Mouse (Mus musculus) layer of hippocampus, adult 11-12 months (tissue): ENCODE results near the gene Cdc26.

Experiments
- DNase-seq: peaks from one replicate; pipeline ENCODE4 v3.0.0; 2022; ENCODE audit warnings: low spot score

The Cdc26 gene

DNA sequence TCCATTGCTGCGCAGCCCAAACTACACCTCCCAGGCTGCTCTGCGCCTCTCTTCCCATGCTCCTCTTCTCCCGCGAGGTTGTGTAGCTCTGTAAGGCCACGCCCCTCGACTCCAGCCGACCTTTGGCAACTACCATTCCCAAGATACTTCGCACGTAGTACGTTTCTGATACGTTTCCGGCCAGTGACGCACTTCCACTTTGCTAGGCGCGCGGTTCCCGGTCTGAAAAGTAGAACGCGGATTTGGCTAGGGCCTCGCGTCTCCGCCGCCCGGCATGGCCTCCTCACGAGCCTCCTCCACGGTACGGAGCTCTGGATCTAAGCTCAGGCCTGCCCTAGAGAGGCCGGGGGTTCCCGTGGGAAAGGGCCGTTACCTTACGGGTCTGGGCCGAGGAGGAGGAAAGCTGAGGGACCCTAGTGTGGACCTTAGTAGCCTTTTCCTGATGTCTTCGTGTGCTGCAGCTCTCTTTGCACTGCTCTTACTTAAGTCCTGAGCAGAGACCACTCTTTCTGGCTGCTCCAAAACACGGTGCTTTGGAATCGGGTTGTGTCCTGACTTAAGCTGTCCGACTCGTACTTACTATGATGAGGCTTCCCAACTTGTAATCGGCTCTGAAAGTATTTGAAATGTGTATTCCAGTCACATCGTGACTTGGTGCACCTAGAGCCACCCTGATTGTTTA lies at the start of gene Cdc26, which contains the start of gene Prpf4:
TSS of gene Cdc26 (minus strand) at position 42 of the 682 bp plus-strand sequence.
TSS of gene Prpf4 (plus strand) at position 197 of the 682 bp plus-strand sequence.
- peak; percentile 99 for DNase-seq

DNA sequence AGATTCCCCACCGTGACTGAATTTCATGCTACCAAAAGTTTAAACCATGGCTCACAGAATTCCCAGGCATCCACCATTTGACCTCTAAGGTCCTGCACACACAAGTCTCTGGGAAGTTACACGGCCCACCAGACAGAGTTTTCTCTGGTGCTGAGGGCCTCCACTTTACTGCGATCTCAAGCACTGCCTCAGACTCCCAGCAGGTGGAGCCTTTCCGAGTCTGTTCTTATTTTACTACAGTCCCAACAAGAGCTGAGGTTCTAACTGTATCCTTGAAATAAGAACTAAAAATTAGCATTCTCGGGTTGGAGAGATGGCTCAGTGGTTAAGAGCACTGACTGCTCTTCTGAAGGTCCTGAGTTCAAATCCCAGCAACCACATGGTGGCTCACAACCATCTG lies 46.6 kb upstream of the Cdc26 start:
- DNase-seq, result peak; percentile 42

DNA sequence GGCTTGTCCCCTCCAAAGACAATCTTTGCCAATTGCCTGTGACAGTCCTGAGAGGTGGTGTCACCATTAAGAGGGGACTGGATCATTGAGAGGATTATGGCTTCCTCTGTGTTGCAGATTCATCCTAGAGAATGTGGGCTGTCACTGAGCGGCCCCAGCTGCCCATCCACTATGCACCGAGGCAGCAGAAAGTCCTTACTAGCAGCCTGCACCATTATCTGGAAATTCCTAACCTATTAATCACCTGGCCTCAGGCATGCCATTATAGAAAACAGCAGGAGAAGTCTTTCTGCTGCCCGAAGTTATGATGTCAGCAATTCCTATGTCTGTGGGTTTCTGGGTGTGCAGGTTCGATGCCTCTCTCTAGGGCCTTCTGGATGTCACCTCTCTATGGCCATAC lies 32.5 kb upstream of the Cdc26 start:
- no peak for DNase-seq

DNA sequence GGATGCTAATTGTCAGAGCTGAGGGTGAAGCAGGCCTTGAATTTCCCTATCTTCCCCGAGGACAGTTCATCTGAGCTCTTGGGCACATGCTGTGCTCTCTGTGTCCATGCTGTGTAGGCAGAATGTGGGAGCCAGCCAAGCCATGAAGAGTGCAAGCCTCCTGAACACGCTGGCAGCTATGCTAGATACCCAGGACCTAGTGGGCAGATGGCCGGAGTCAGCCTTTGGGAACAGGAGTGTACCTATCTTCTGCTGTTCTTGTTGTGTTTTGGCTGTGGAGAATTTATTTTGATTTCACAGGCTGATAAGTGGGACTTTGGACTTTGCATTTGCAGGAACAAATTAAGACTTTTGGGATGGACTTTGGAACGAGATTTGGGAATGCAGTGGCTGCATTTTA lies 32.1 kb upstream of the Cdc26 start:
- DNase-seq, result no peak

DNA sequence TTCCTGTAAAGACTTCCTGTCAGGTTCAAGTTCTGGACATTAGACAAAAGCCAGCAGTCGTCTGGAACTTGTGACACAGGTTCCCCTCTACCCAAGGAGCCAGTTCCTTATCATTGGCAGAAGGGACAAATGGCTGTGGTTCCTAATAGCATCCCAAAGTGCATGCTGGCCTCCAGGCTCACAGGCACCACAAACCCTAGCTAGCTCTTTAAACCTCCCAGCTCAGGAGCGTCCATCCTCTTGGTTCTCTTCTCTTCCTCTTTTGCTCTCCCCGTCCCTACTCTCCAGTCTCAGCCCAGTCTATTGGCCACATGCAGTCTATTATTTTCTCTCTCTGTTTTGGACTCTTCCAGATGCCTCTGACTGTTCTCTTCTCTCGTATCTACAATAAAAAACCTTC lies 31.4 kb upstream of the Cdc26 start:
- DNase-seq, result no peak

DNA sequence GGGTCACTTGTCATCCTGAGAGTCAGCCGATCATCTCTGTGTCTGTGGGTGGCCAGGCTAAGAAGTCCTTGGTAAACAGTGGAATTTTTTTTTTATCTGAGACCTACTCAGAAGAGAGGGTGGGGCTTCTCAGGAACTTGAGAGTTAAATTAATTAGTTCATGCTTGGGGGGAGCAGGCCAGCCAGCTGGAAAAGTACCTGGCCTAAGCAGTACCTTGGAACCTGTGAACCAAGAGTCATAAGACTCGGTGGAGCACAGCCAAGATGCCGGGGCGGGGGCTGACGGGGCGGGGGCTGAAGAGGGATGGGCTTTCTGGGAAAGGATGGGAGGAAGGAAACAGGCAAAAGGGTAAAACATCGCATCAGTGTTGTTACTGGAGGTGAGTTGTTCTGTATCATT lies 29.4 kb upstream of the Cdc26 start:
- DNase-seq, result no peak

DNA sequence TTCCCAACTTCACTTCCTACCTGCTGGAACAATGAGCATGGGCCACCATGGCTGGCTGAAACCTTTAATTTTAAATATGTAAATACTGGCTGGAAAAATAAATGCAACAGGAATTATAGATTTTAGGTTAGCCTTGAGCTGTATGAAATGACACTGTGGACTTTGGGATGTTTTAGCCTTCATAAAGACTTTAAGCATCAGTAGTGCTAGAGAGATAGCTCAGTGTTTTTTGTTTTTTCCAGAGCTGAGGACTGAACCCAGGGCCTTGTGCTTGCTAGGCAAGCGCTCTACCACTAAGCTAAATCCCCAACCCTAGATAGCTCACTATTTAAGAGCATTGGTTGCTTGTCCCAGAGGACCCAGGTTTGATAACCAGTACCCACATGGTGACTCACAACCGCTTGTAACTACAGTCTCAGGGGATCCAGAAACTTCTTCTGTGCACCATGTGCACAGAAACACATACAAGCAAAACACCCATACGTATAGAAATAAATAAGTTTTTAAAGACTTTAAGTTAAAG lies 28.9 kb upstream of the Cdc26 start:
- no peak for DNase-seq

DNA sequence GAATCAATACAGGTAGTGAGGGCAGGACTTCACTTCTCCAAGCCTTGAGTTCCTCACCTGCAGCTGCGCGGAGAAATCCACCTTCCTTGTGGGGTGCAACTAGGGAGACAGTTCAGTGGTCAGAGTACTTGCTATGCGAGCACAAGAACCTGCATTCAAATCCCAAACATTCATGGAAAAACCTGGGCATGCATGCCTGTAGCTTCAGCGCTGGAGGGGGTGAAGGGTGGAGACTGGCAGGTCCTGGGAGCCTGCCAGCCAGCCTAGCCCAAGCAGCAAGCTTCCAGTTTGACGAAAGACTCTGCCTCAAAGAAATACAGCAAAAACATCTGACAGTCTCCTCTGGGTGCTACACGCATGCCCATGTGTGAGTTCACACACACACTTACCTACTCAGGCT lies 26.6 kb upstream of the Cdc26 start, which contains the start of gene Rnf183:
TSS of gene Rnf183 (minus strand) at position 172 of the 400 bp plus-strand sequence.
- no peak for DNase-seq

DNA sequence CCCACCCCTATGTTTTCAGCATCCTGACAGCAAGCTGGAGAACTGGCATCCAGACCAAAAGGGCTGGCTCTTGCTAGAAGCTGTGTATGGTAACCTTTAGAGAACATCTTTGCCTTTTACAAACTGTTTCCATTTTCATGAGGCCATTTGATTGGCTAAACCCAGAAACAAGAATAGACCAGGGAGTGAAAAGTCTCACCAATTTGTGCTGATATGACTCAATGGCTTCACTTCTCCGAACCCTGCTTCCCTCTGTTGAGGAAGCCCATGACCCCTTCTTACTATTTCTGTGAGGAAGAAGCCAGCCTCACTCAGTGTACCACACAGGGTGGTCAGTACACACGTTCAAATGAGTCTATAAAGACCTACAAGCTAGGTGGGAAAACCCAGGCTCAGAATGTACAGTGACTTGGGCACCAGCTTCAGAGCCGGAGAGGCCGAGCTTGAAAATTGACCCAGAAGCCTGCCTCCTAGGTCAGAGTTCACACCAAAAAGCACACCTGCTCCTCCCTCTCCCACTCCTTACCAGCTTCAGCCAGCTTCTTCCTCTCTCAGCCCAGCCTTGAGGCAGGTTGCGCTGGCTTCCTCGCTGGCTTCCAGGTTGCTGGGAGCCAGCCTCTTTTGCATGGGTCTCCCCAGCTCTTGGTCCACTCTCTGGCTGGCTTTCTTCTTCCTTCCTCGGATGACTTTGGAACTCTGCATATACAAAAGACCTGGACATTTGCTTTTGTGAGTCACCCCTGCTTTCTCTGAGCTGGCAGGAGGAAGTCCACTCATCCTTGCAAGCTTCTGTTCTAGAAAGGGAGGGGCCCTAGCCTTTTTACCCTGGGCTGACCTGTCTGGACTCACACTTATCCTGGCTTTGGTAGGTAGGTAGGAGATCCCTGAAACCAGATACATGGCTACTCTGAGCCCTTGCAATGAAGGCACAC lies 25.8 kb upstream of the Cdc26 start:
- no peak for DNase-seq

DNA sequence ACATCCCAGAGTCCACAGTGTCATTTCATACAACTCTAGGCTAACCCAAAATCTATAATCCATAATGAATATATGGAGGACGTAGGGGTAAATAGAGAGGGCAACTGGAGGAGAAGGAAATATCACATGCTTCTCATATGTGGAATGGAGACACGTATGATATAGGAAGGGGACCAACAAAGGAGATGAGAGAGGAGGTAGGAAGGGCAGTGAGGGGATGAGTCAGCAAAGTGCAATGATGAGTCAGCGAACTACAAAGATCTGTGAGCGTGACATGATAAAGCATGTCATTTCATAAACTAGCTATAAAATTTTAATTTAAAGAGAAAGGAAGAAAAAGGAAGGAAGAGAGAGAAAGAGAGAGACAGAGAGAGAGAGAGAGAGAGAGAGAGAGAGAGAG lies 23.1 kb upstream of the Cdc26 start:
- no peak for DNase-seq

DNA sequence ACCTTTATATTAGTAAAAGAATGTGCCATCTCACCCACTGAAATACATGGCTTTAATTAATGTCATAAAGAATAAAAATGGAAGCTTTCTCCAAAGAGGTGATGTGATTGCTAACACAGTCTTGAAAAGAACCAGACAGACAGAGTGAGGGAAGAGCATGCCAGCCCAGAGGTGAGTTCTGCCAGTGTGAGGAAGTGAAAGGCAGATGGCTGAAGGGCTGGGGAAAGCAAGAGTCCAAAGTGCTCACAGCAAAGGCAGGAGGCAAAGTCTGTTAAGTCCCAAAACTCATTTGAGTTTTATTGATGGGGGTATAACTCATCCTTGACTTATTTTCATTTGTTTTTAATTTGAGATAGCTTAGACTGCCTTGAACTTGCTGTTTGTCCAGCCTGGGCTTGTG lies 22.2 kb upstream of the Cdc26 start:
- no peak for DNase-seq

DNA sequence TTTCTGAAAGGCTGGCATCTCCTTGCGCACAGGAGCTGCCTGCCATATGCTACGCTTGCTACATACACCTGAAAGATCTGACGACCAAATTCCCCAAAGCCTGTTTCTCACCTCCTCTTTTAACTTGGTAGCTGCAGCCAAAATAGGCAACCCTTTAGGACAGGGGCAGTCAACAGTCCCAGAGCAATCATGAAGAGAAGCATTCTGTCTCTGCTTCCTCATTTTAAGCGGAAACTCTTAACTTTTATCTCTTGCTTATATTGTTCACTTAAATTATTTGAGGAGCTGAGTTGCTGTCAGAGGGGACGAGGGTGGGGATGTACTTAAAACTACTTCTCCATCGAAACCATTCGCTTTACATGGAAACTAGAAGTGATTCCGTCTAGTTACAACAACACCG lies 21.2 kb upstream of the Cdc26 start:
- no peak for DNase-seq

DNA sequence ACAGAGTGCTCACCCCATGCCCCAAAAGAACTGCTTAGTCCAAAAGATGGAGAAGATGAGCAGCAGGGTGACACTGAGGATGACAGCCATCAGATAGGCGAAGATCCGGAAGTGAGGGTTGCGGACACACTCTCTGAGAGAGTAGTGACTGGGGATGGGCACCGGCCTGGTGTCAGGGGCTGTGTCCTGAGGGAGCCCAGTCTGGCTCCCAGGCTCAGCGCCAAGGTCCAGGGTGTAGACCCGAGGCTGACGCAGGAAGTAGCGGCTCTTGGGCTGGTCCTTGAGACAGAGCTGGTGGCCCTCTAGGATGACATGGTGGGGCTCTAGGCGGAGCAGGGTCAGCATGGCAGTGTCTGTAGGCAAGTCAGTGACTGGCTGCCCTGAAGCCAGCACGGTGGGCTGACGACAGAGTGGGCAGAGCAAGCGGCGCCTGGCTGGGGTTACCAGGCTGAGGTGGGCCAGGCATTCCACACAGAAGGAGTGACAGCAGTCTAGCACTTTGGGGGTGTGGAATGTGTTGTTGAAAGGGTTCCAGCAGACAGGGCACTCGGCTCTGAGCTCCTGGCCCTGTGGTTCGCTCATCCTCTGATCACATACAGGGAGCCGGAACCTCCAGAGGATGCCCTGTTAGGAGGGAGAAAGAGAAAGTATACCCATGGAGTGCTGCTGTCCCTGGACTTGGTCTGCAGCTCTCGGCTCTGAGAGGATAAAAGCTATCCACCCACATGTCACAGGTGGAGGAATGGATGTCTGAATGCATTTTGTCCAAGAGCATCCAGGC lies 19.7 kb upstream of the Cdc26 start:
- DNase-seq, result no peak

DNA sequence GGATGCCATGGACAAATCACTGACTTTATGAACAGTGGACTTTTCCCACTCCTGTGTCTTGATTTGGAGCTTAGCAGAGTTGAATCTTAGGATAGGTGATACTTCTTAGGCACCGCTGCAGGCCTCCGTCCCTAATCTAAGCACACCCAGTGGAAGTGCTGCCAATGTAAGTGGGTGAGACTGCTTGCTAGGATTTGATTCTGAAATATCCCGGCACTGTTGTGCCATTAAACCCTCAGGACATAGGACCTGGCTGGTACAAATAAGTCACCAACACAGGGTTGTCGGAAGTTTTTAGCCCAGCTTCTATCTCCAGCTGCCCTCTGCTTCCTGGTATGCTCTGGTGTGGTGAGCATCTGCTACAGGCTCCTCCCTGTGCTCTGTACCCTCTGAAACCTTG lies 17.4 kb upstream of the Cdc26 start:
- no peak for DNase-seq

DNA sequence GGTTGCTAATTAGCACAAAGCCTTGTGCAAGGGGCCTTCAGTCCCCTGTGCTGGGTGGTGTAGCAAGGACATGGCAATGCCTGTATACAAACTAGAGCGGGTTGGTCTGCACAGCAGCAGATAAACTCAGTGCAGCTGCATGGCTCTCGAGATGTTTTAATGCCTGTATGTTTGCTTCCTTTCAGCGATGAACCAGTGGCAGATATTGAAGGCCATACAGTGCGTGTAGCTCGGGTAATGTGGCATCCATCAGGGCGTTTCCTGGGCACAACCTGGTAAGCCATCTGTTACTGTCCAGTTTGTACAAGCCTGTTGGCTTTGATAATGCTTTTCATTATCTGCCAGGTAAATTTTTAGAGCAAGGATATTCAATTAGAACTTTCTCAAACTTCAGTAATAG lies 10.6 kb upstream of the Cdc26 start:
- DNase-seq, result no peak

DNA sequence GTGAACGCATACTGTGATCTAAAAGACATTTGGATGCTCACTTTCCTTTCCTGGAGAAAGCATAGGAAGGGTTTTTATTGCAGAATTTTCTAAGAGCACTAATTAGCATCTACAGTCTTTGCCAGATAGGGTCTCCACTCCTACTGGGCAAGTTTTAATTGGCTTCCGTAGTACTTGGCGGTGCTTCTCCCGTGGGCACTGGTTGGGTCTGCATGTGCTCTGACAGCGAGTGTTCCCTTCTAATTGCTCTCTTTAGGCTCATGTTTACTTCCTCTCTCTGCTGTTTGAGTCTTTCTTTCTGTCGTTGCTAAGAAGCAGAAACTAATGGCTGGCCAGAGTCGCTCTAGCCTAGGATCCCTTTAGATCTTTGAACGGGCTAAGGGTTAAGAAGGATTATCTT lies 10.0 kb upstream of the Cdc26 start:
- peak; percentile 23 for DNase-seq

DNA sequence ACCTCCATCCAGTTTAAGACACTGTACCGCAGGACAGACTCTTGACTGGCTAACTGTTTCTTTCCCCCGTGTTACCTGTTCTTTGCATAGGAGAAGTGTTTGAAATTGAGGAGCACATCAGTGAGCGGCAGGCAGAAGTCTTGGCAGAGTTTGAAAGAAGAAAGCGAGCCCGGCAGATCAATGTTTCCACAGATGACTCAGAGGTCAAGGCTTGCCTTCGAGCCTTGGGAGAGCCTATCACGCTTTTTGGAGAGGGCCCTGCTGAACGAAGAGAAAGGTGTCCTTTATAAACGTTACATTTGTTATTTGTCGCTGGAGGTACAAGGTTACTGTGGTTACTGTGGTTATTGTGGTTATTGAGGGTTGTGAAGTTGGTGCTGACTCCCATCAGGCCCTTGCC lies 3.2 kb upstream of the Cdc26 start:
- DNase-seq, result no peak

DNA sequence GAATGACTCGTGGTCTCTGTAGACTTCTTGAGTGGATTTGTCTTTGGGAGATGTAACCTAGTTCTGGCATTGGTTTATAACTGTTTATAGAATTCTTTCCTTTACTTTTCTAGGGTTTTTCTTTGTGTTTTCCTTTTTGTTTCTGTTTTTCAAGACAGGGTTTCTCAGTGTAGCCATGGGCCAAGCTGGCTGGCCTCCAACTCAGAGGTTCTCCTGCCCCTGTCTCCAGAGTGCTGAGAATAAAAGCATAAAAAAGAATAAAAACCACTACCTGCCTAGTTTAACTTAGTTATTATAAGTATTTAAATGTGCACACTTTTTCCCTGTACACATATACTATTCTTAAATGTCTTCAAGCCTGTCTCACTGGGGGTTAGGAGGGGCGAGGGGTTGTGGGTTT lies 1.9 kb upstream of the Cdc26 start:
- DNase-seq, result no peak

DNA sequence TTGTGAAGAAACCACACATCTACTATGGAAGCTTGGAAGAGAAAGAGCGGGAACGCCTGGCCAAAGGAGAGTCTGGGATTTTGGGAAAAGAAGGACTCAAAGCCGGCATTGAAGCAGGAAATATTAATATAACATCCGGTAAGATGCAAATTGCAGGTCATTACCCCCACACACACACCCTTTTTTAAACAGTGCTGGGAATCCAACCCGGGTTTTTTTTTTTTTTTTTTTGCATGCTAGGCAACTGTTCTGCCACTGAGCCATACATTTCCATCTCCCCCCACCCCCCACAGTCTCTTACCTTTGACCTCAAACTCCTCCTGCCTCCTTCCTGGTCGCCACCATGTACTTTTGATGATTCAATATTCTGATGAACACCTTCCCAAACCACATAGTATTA lies 1.2 kb upstream of the Cdc26 start:
- no peak for DNase-seq

DNA sequence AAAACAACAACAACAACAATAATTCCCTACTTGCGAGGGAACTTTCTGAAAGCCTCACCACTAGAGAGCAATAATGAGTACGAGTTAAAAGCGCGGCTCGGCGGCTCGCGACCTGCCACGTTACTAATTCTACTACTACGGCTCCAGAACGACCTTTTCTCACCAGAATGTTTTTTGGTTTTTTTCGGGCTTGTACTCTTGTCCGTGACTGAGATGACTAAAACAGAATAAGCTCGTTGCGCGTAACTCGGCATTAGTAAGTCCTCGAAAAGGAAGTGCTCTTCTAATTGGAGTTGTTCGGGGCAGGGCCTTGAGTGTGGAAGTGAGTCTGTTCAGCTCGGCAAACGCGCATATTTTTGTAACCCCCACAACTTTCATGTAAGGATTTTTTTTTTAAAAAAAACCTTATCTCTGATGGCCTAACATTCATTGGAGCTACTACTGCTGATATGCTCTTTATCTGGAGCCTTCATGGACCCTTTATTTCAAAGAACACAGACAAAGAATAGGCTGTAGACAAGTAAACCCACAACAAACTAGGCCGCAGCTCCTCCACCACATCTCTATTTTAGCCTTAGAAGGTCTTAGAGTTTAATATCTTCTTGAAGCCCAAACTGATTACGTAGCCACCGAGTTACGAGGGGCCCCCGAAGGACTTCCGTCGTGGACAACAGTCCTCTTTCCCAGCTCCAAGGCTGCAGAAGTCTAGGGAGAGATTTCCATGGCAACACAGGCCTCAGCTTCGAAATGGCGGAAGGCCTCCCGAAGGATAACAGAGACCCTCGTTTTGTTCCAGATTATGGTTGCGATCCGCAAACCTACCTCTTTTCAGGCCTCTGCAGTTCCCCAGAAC lies 486 bp downstream of the Cdc26 start:
- peak; percentile 60 for DNase-seq

DNA sequence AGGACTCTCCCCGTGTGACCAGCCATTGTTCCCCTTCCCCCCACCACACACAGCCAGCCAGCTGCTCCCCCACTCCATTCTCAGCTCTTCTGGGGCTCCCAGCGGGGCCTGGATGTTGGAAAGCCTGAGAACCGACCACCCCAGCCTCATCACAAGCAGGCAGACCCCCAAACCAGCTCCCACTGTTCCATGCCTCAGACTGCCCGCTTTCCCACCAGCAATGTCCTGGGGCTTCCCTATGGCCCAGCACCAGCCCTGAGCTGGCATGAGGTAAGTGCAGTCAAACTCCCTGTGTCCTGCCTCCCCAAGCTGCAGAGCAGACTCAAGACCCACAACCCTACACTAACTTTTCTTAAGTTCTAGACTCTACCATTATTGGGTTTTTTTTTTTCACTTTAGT lies 2.3 kb downstream of the Cdc26 start:
- no peak for DNase-seq
